Mouse (Mus musculus): ENCODE measurements around the gene Ano1.

Gene Ano1

DNA sequence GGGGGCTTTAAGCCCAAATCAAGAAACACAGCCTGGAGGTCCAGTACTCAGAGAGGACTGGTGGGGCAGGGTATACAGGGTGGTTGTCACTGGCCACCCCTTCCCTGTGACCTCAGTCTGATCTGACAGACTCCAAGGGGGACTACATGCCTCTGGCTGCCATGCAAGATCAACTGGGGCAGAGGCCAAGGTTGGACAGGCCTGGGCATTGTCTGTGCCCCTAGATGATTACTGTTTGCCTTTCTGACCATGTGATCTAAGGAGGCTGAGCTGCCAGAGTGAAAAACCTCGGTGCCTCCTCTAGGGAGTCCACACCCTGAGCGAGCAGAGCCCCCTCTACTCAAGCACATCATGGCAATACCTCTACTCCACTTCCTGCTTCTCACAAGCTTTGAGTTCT is 115.8 kb downstream of the Ano1 start:
- DNase-seq (ENCODE audit: low read depth, low spot score), result no peak

- no peak for DNase-seq (ENCODE audit: low read depth, low spot score)
These were observed 116.9 kb downstream of the Ano1 start for GRCm38 (mm10) chr7:144634875-144635274.

DNA sequence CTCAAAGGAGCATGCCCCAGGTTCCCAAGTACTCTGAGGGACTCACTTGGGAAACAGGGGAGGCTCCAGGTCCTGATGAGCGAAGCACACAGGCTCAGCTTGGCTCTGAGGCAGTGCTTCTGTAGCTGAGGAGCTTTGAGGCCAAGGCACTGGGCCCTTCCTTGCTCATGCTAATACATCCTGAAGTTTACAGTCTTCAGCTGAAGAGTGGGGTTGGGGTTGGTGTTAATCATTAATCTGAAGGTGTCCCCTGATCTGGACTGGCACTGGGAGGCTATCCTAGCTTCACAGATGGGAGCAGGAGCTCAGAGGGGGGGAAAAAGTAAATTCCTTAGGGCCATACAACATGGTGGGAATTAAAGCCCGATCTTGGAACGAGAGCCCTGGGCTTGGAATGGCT is 117.3 kb downstream of the Ano1 start:
- DNase-seq (ENCODE audit: low read depth, low spot score), result no peak

GRCm38 (mm10) chr7:144632321-144632720 is 119.5 kb downstream of the Ano1 start:
- no peak for DNase-seq (ENCODE audit: low read depth, low spot score)

GRCm38 (mm10) chr7:144630622-144631021 is 121.2 kb downstream of the Ano1 start:
- DNase-seq (ENCODE audit: low read depth, low spot score), result no peak

- DNase-seq (ENCODE audit: low read depth, low spot score), result no peak
These were observed 123.3 kb downstream of the Ano1 start for GRCm38 (mm10) chr7:144628334-144628915.

- DNase-seq (ENCODE audit: low read depth, low spot score), result no peak
These were observed 124.0 kb downstream of the Ano1 start for GRCm38 (mm10) chr7:144627606-144628333.

DNA sequence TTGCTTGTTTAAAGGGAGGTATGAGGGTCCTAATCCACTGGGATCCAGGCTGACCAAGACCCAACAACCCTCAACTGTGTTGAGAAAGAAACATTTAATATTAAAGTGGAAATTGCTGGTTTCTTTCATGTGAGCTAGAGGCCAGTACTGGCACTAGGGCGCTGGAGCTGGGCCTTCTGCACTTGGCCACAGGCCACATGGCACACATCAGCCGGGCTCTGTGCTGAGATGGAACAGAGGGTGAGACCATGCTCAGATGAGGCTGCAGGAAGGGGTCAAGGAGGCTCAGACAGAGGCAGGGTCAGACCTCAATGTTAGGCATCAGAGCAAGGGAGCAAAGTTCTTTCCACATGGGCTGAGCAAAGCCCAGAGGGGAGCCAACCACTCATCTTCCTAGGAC is 125.7 kb downstream of the Ano1 start:
- DNase-seq (ENCODE audit: low read depth, low spot score), result no peak

DNA sequence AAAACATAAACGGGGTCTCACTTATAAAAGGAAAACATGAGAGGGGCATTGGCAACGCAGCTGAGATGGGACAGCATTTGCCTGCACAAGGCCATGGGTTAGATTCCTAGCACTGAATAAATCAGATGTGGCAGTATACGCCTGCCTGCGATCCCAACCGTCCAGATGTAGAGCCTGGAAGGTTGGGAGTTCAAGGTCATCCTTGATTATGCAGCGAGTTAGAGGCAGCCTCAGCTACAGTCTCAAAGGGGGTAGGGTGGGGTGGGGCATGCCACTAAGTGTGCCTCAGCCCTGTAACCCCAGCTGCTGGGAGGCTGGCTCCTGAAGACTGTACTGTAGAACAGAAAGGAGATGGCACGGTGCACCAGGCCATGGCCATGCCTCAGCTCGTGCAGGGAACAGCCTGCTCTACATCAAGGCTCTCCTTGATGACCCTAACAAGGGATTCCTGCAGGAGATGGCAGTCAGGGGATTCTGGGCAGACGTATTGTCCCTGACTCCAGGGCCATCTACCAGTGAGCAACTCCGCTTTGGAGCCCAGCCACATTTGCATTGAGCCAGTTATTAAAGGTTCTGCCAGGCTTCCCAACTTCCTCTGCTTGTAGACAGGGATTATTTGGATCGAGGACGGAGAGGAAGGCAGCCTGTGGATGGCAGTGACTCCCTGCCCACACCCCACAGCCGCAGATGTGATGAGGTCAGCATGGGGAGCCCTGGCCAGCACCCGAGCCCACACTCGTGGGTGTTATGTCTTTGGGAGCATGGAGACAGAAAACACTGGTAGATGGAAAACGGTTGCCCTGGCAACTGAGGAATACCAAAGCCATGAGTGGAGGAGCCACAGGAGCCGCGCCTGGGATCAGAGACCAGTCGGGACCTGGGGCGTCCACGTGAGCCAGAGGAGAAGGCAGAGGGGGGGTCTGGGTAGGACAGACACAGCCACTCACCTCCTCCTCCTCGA is 130.8 kb downstream of the Ano1 start:
- DNase-seq (ENCODE audit: low read depth, low spot score), result no peak

GRCm38 (mm10) chr7:144620315-144620714 is 131.5 kb downstream of the Ano1 start:
- no peak for DNase-seq (ENCODE audit: low read depth, low spot score)

- no peak for DNase-seq (ENCODE audit: low read depth, low spot score)
These were observed 136.4 kb downstream of the Ano1 start for GRCm38 (mm10) chr7:144615343-144615742.

GRCm38 (mm10) chr7:144612829-144613228 is 138.9 kb downstream of the Ano1 start:
- DNase-seq (ENCODE audit: low read depth, low spot score), result no peak

DNA sequence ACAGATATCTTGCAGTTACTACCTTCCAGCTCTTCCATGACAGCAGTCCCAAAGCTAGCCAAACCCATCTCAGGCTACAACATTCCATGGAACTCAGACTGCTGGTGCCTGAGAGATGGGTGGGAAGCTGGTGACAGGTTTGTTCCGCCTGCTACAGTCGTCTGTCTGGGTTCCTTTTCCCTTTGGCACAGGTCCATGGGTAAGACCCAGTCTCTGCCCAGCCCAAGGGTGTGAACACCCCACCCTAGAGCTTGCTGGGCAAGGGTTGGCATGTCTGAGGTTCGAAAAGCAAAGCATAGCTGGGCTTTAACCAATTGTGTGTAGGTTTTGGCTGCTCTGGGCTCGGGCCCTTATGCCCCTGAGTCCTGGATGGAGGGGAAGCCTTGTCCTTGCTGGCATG is 139.4 kb downstream of the Ano1 start:
- DNase-seq (ENCODE audit: low read depth, low spot score), result no peak

GRCm38 (mm10) chr7:144611595-144611994 is 140.2 kb downstream of the Ano1 start:
- DNase-seq (ENCODE audit: low read depth, low spot score), result no peak

- no peak for DNase-seq (ENCODE audit: low read depth, low spot score)
These were observed 142.2 kb downstream of the Ano1 start for GRCm38 (mm10) chr7:144609568-144609967.

- DNase-seq (ENCODE audit: low read depth, low spot score), result peak; percentile 13
These were observed 143.9 kb downstream of the Ano1 start for GRCm38 (mm10) chr7:144607862-144608261.

- DNase-seq (ENCODE audit: low read depth, low spot score), result no peak
These were observed 147.0 kb downstream of the Ano1 start for GRCm38 (mm10) chr7:144604735-144605134.

- no peak for DNase-seq (ENCODE audit: low read depth, low spot score)
These were observed 147.5 kb downstream of the Ano1 start for GRCm38 (mm10) chr7:144604291-144604690.

- no peak for DNase-seq (ENCODE audit: low read depth, low spot score)
These were observed 151.4 kb downstream of the Ano1 start for GRCm38 (mm10) chr7:144600333-144600900.

- no peak for DNase-seq (ENCODE audit: low read depth, low spot score)
These were observed 162.3 kb downstream of the Ano1 start for GRCm38 (mm10) chr7:144589508-144589907.

GRCm38 (mm10) chr7:144587291-144587690 is 164.5 kb downstream of the Ano1 start:
- DNase-seq (ENCODE audit: low read depth, low spot score), result no peak

- DNase-seq (ENCODE audit: low read depth, low spot score), result peak; percentile 52
These were observed 166.1 kb downstream of the Ano1 start for GRCm38 (mm10) chr7:144585648-144586047.
